Mouse (Mus musculus) 3T3-L1 (cell line): ENCODE results near the gene Tprn.

Source experiments
- DNase-seq: peaks from one replicate; pipeline ENCODE4 v3.0.0-alpha.2; 2015; ENCODE audit warnings: low read depth, low spot score

The Tprn gene

GRCm38 (mm10) chr2:25264851-25265250 is 2.4 kb downstream of the Tprn start:
- peak; percentile 89 for DNase-seq

GRCm38 (mm10) chr2:25265897-25266656 is 3.7 kb downstream of the Tprn start:
- no peak for DNase-seq

- DNase-seq: no peak
Measured at GRCm38 (mm10) chr2:25266720-25267119, 4.3 kb downstream of the Tprn start.

GRCm38 (mm10) chr2:25267241-25267640 is 4.8 kb downstream of the Tprn start:
- no peak for DNase-seq

- DNase-seq: no peak
Measured at GRCm38 (mm10) chr2:25267746-25268309, 5.4 kb downstream of the Tprn start.

- peak; percentile 95 for DNase-seq
Measured at GRCm38 (mm10) chr2:25271827-25272511, 9.6 kb downstream of the Tprn start, which contains the start of the genes Ssna1 and Anapc2. Gene Ssna1, minus strand, starts transcription at chr2:25272438. Gene Anapc2, plus strand, starts transcription at chr2:25272478.

GRCm38 (mm10) chr2:25272515-25272914 is 10.1 kb downstream of the Tprn start:
- DNase-seq: no peak

GRCm38 (mm10) chr2:25273010-25273409 is 10.6 kb downstream of the Tprn start:
- DNase-seq: no peak

- peak; percentile 89 for DNase-seq
Measured at GRCm38 (mm10) chr2:25278928-25279882, 16.8 kb downstream of the Tprn start.

GRCm38 (mm10) chr2:25285551-25285950 is 23.1 kb downstream of the Tprn start:
- DNase-seq: no peak

- DNase-seq: no peak
Measured at GRCm38 (mm10) chr2:25286314-25286713, 23.9 kb downstream of the Tprn start.

GRCm38 (mm10) chr2:25286837-25287636 is 24.6 kb downstream of the Tprn start:
- DNase-seq: peak; percentile 48

GRCm38 (mm10) chr2:25287927-25288649 is 25.7 kb downstream of the Tprn start, which contains the start of gene Tmem210:
Gene Tmem210, plus strand, starts transcription at chr2:25288145.
- DNase-seq: no peak

- DNase-seq: no peak
Measured at GRCm38 (mm10) chr2:25288734-25289345, 26.4 kb downstream of the Tprn start.

GRCm38 (mm10) chr2:25289651-25290050 is 27.2 kb downstream of the Tprn start, which contains the start of gene Lrrc26:
Gene Lrrc26, plus strand, starts transcription at chr2:25289915.
- DNase-seq: peak; percentile 17

GRCm38 (mm10) chr2:25290101-25290815 is 27.8 kb downstream of the Tprn start:
- no peak for DNase-seq

GRCm38 (mm10) chr2:25290816-25291130 is 28.4 kb downstream of the Tprn start:
- DNase-seq: no peak

- no peak for DNase-seq
Measured at GRCm38 (mm10) chr2:25291184-25292053, 29.0 kb downstream of the Tprn start.
